Mouse (Mus musculus) stomach, embryonic 15.5 days (tissue): ENCODE data around the gene Mgat4c. TPM values are rescaled to one million over a fixed set of nuclear protein-coding genes. Genes with fewer than 3 reads are reported as not detected.

Source experiments
- ATAC-seq: fragments of 200-750 bp; cut with Nextera tagmentation; 2 replicates; pipeline ENCODE4 v1.8.0; 2017; ENCODE audit warnings: low read depth, moderate number of reproducible peaks, moderate TSS enrichment; ENCODE audit not compliant: insufficient read depth, low FRiP score
- H3K27ac ChIP-seq: fragments of 300-500 bp; sonication (generic); 2 replicates; pipeline ENCODE4 v1.5.1; 2015; ENCODE audit warnings: mild to moderate bottlenecking, inconsistent platforms
- H3K27me3 ChIP-seq: fragments of 300-500 bp; sonication (generic); replicated peaks from 2 replicates; pipeline ENCODE4 v1.6.1; 2015; ENCODE audit warnings: inconsistent platforms
- H3K36me3 ChIP-seq: fragments of 300-500 bp; sonication (generic); 2 replicates; pipeline ENCODE4 v1.6.1; 2015; ENCODE audit warnings: inconsistent platforms
- H3K4me1 ChIP-seq: fragments of 300-500 bp; sonication (generic); 2 replicates; pipeline ENCODE4 v1.6.1; 2015; ENCODE audit warnings: inconsistent platforms
- H3K4me2 ChIP-seq: fragments of 300-500 bp; sonication (generic); 2 replicates; pipeline ENCODE4 v1.6.1; 2015; ENCODE audit warnings: mild to moderate bottlenecking, inconsistent platforms
- H3K4me3 ChIP-seq: fragments of 300-500 bp; sonication (generic); replicated peaks from 2 replicates; pipeline ENCODE4 v1.5.1; 2015; ENCODE audit warnings: inconsistent platforms
- H3K9ac ChIP-seq: fragments of 300-500 bp; sonication (generic); 2 replicates; pipeline ENCODE4 v1.6.1; 2015; ENCODE audit warnings: inconsistent platforms
- H3K9me3 ChIP-seq: fragments of 300-500 bp; sonication (generic); 2 replicates; pipeline ENCODE4 v1.6.1; 2016; ENCODE audit warnings: inconsistent platforms
- WGBS: fragments of 180-500 bp; shearing (Covaris S2); methylation state at CpG from one replicate; pipeline ENCODE4 v1.1.7; 2015; 5-methylcytosine and 5-hydroxymethylcytosine counted together
- polyA plus RNA-seq: library from polyadenylated mRNA; unstranded; fragments of >200 nt; fragmentation: Nextera tagmentation; extraction: Ambion mirVana; gene quantifications from 2 replicates; pipeline ENCODE4 v1.2.1, GENCODE M21; 2015

Mgat4c gene
- polyA plus RNA-seq, 1 experiment from 2014 or later: 3.6 TPM

DNA sequence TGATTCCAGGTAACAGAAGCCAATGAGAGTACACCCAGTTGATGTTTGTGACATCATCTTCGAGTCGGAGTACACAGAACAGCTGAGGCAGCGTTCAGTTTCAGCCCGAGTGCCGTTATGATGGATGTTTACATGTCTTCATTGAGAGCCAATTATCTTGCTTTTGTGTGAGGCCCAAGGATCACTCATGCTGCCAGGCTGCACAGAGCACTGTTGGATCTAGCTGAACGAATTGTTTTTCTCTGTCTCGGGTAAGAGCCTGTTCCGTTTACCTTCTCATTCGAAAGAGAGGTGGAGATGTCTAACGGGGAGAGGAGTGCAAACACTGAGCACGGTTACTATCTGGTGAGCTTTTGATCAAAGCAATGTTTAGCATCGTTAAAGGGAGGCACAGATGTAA is 477.5 kb downstream of the Mgat4c start:
- 9% methylated on average over 12 of the region's 12 CpGs for WGBS
- Histone ChIP-seq H3K4me1 (no peaks in the 10 kb centered on the region), H3K27ac (no peak overlapping the region), H3K9ac (no peak overlapping the region), H3K9me3 (no peaks in the 10 kb centered on the region), H3K4me3 (peak overlapping the region; percentile 12; the same call in 1 of the 2 replicates), H3K4me2 (peak overlapping the region; percentile 36), H3K36me3 (no peaks in the 10 kb centered on the region), H3K27me3 (no peaks in the 10 kb centered on the region)
- ATAC-seq: no peak

DNA sequence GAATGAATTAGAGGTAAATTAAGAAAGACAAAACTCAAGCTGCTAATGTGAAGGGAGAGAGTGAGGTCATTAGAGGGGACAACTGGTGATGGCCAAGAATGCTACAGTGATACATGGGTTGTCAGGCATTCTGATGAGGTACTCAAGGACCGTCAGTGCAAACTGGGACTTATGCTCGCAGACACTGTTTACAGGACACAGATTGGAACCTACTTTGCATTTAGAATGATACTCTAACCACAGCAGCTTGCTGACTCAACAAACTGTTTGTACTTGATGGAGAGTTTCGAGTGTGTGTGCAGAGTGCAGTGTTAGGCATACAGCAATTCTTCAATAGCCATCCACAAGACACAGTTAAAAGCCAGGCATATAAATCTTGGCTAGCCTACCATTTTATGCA is 503.4 kb downstream of the Mgat4c start:
- H3K36me3 ChIP-seq: no peaks in the 10 kb centered on the region
- ATAC-seq: no peak

DNA sequence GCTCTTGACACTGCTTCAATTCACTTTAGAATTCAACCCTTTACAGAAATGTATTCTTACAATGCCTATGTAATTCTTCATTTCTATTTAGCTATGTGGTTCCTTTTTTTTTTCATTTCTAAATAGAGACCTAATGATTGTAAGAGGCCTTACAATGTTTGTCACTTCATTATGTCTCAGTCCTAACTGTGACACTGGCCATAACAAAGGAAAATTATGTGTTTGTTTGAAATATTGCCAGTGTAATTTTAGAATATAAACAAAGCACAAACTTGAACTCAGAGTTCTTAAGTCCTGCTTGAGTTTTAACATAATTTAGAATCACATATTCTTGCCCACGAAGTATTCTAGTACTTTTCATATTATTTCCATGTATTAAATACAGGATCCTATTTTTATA is 510.4 kb downstream of the Mgat4c start:
- no peak overlapping the region for H3K9ac ChIP-seq
- no peak overlapping the region for H3K4me2 ChIP-seq
- no peaks in the 10 kb centered on the region for H3K27me3 ChIP-seq
- no peak for ATAC-seq
- no peak overlapping the region for H3K4me3 ChIP-seq
- no peaks in the 10 kb centered on the region for H3K9me3 ChIP-seq
- 85% methylated on average over 1 of the region's 1 CpGs for WGBS
- H3K27ac ChIP-seq: no peak overlapping the region
- H3K4me1 ChIP-seq: no peaks in the 10 kb centered on the region
- no peaks in the 10 kb centered on the region for H3K36me3 ChIP-seq

More for the DNA sequence above, 503.4 kb downstream of the Mgat4c start:
- Histone ChIP-seq H3K27me3 (no peaks in the 10 kb centered on the region), H3K9ac (no peak overlapping the region), H3K4me1 (no peaks in the 10 kb centered on the region), H3K27ac (no peak overlapping the region), H3K4me3 (no peak overlapping the region), H3K9me3 (no peaks in the 10 kb centered on the region), H3K4me2 (no peak overlapping the region)
- WGBS: 50% methylated on average over 3 of the region's 3 CpGs

DNA sequence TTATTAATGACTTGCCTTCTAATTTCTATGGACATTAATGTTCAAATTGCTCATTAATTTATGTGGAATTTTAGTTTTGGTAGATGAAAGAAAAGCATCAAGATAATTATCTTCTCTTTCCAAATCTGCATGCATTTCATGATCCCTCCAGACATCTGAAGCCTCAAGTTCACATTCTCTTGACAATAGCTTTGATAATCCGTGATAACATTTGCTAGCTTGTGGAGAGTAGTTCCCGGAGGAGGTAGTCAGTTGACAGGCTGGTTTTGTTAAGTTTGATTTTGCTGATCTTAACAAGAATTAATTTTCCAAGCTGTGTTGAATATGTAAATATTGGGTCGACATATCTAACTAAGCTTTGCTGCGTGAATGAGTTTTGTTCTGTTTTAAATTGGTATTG is 515.6 kb downstream of the Mgat4c start:
- H3K9ac ChIP-seq: no peak overlapping the region
- no peaks in the 10 kb centered on the region for H3K9me3 ChIP-seq
- ATAC-seq: no peak
- H3K4me2 ChIP-seq: no peak overlapping the region
- no peaks in the 10 kb centered on the region for H3K4me1 ChIP-seq
- no peaks in the 10 kb centered on the region for H3K36me3 ChIP-seq
- 77% methylated on average over 4 of the region's 4 CpGs for WGBS
- H3K4me3 ChIP-seq: no peak overlapping the region
- no peak overlapping the region for H3K27ac ChIP-seq
- no peaks in the 10 kb centered on the region for H3K27me3 ChIP-seq

DNA sequence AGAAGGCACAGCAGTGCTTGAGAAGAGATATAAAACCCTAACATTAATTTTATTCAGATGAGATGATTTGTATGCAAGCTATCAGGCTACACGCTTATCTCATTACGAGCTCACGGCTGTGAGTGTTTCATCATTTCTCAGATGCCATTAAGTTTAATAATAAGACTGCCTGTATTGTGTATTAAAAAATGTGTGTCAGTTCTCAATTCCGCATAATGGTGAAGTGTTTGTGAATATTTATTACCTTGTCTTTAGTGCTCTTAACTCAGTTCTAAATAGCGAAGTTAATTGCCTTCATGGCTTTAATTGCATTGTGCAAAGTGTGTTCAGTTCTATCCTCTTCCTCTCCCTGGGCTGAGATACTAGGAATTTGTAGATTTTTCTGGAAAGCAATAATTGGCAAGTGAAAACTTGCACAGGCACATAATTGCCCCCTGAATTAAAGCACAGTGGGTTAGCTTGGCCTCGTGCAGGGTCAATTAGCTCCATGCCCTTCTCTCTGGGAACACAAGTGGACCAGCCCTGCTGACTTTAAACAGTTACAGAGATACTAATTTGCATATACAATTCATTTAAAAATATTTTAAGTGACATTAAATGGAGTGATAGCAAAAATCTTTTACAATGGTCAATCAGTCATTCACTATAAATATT is 557.4 kb downstream of the Mgat4c start:
- no peak overlapping the region for H3K27ac ChIP-seq
- H3K9ac ChIP-seq: no peak overlapping the region
- H3K4me3 ChIP-seq: no peak overlapping the region
- ATAC-seq: no peak
- no peaks in the 10 kb centered on the region for H3K36me3 ChIP-seq
- no peaks in the 10 kb centered on the region for H3K4me1 ChIP-seq
- no peaks in the 10 kb centered on the region for H3K9me3 ChIP-seq
- WGBS: 82% methylated on average over 6 of the region's 6 CpGs
- no peak overlapping the region for H3K4me2 ChIP-seq
- H3K27me3 ChIP-seq: no peaks in the 10 kb centered on the region

DNA sequence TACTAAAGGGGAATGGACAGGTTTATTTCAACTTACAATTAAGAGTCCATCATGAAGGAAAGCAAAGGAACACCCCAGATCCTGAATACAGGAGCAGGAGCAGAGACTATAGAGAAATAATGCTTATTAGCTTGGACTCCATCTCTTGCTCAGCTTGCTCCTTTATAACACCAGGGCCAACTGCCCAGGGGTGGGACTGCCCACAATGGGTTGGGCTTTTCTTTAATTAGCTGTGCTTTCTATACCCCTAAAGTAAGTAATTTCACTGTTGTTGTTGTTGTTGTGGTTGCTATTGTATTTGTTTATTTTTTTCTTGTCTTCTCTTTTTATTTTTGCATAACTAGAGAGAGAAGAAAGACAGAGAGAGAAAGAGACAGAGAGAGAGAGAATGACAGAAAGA is 562.6 kb downstream of the Mgat4c start:
- Histone ChIP-seq H3K9me3 (no peaks in the 10 kb centered on the region), H3K9ac (no peak overlapping the region), H3K27ac (no peak overlapping the region), H3K4me1 (no peaks in the 10 kb centered on the region), H3K4me3 (no peak overlapping the region), H3K36me3 (no peaks in the 10 kb centered on the region), H3K27me3 (no peaks in the 10 kb centered on the region), H3K4me2 (no peak overlapping the region)
- ATAC-seq: no peak

DNA sequence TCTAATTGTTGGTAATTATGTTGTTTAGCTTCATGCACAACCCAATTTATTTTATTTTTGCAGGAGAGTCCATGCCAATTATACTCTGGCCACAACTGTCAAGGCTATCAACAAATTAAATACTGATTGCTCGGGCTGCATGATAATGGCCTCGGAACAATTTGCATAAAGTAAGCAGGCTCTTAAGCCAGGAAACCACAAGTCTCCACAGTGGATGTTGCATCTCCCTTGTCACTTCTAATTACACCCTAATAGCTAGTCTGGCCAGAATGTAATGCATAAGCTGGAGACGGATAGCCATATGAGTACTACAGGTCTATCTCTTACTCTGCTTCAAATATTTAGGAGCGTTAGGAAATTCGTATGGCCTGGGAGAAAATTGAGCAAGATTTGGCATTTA is 563.3 kb downstream of the Mgat4c start:
- H3K36me3 ChIP-seq: no peaks in the 10 kb centered on the region
- no peaks in the 10 kb centered on the region for H3K9me3 ChIP-seq
- H3K9ac ChIP-seq: no peak overlapping the region
- H3K4me3 ChIP-seq: no peak overlapping the region
- 80% methylated on average over 5 of the region's 5 CpGs for WGBS
- no peak overlapping the region for H3K4me2 ChIP-seq
- H3K4me1 ChIP-seq: no peaks in the 10 kb centered on the region
- H3K27ac ChIP-seq: no peak overlapping the region
- no peaks in the 10 kb centered on the region for H3K27me3 ChIP-seq
- ATAC-seq: no peak

DNA sequence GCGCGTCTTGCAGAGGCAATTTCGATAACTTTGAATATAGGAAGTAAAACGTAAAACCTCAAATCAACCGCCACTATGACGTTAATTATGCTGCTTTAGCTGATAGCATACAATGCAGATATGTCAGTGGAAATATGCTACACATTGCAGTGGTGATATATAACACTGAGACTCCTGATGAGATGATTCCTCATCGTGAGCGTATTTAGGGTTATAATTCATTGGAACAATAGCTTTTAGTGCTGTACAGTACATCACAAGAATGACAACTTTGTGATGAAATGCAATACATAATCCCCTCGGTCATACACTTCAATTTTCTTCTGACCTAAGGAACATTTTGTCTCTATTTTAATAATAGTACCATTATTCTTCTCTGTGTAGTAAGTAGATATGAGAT is 564.0 kb downstream of the Mgat4c start:
- Histone ChIP-seq H3K4me1 (no peaks in the 10 kb centered on the region), H3K9me3 (no peaks in the 10 kb centered on the region), H3K9ac (no peak overlapping the region), H3K4me2 (no peak overlapping the region), H3K27me3 (no peaks in the 10 kb centered on the region), H3K4me3 (no peak overlapping the region), H3K36me3 (no peaks in the 10 kb centered on the region), H3K27ac (no peak overlapping the region)
- 76% methylated on average over 9 of the region's 9 CpGs for WGBS
- ATAC-seq: no peak

DNA sequence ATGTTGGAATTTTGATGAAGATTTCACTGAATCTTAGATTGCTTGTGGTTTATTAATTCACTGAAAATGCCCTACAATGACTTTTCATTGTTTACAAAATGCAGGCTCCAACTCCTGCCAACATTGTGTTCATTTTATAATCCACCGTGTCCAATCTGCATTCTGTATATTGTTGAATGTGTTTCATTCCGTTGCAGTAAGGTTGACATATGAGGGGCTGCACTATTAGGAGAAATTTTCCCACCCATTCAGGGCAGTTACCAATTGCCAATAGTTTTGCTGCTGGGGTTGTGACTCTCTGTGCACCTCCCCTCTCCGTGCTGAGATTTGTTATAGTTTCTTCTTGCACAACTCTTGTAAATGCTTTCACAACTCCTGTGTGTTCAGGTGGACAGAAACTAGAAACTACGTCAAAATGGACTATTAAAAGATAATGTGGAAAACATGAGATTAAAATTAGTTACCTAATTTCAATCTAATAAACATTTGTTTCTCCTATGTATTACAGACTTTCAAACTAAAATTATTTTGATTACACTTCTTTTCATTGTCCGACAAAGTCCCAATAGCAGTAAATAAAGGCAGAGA is 627.7 kb downstream of the Mgat4c start:
- no peak for ATAC-seq
- Histone ChIP-seq H3K9me3 (no peaks in the 10 kb centered on the region), H3K36me3 (no peaks in the 10 kb centered on the region), H3K27me3 (no peaks in the 10 kb centered on the region), H3K4me3 (no peak overlapping the region), H3K4me2 (no peak overlapping the region), H3K4me1 (no peaks in the 10 kb centered on the region), H3K27ac (no peak overlapping the region), H3K9ac (no peak overlapping the region)
- WGBS: 68% methylated on average over 5 of the region's 5 CpGs

DNA sequence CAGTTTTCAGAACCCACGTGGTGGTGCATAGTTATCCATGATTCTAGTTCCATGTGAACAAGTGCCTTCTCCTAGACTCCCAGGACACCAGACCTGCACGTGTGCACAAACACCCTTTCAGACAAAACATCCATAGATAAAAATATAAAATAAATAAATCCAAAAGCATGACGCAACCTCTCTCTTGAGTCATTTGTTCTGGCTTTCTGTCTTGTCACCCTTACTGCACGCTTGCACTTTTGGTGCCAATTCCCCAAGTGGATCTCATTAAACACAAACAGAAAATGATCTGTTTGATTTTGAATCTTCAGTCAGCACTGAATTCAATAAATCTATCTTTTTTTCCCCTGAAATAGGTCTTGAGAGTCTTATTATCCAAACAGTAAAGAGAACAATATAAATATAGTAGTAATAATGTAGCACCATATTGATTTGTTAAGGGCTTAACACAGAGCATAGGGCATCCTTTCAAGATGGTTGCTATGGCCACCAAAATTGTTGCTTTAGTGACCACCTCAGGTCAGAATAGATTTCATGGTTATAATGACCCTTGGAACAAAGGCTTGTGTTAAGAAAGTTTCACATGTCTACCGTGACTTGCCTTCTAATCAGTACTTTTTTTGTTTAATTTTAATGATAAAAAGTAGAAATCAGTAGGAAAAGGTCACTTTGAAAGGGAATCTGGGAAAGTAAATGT is 684.5 kb downstream of the Mgat4c start:
- no peak overlapping the region for H3K4me3 ChIP-seq
- no peaks in the 10 kb centered on the region for H3K36me3 ChIP-seq
- no peaks in the 10 kb centered on the region for H3K4me1 ChIP-seq
- no peaks in the 10 kb centered on the region for H3K9me3 ChIP-seq
- no peak overlapping the region for H3K27ac ChIP-seq
- no peak for ATAC-seq
- no peaks in the 10 kb centered on the region for H3K27me3 ChIP-seq
- no peak overlapping the region for H3K4me2 ChIP-seq
- no peak overlapping the region for H3K9ac ChIP-seq
- 67% methylated on average over 5 of the region's 5 CpGs for WGBS

DNA sequence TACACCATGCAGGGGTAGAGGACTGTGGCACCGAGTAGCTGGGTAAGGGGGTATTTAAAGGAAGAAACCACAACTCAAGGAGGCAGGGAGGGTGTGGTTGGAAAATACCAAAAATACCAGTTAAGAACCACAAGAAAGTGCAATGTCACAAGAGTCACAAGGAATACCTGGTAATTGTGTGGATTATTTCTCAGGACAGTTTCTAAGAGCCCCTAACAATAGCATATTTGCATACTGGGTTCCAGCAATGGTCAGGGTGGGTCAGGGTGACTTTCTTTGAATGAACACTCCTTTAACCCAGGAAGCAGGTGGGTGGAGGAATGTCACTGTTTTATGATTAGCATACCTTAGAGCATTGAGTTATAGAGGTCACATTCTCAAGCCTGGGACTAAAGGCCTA is 689.3 kb downstream of the Mgat4c start:
- Histone ChIP-seq H3K27me3 (no peaks in the 10 kb centered on the region), H3K4me3 (no peak overlapping the region), H3K36me3 (no peaks in the 10 kb centered on the region), H3K9me3 (no peaks in the 10 kb centered on the region), H3K4me1 (no peaks in the 10 kb centered on the region), H3K4me2 (no peak overlapping the region), H3K9ac (no peak overlapping the region), H3K27ac (no peak overlapping the region)
- no peak for ATAC-seq
- 85% methylated on average over 1 of the region's 1 CpGs for WGBS

DNA sequence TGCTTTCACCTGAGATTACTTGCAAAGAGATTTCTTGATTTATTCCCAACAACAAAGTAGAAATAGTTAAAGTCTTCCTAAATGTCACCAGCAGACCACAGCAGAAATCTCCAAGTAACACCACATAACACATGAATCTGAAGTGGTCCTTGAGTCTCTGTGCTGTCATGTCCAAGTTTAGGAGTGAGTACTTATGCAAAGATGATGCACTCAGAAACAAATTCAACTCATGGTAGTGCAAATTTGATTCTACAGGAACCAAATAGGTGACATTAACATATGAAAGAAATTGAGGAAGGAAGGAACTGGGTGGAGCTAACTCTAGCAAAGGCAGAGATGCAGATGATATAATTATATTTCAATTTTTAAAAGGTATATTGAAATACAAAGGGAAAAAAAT is 690.8 kb downstream of the Mgat4c start:
- H3K27me3 ChIP-seq: no peaks in the 10 kb centered on the region
- ATAC-seq: no peak
- no peaks in the 10 kb centered on the region for H3K4me1 ChIP-seq
- H3K9me3 ChIP-seq: no peaks in the 10 kb centered on the region
- no peak overlapping the region for H3K27ac ChIP-seq
- H3K4me3 ChIP-seq: no peak overlapping the region
- H3K4me2 ChIP-seq: no peak overlapping the region
- H3K9ac ChIP-seq: no peak overlapping the region
- no peaks in the 10 kb centered on the region for H3K36me3 ChIP-seq
